In the genomic region with DNA sequence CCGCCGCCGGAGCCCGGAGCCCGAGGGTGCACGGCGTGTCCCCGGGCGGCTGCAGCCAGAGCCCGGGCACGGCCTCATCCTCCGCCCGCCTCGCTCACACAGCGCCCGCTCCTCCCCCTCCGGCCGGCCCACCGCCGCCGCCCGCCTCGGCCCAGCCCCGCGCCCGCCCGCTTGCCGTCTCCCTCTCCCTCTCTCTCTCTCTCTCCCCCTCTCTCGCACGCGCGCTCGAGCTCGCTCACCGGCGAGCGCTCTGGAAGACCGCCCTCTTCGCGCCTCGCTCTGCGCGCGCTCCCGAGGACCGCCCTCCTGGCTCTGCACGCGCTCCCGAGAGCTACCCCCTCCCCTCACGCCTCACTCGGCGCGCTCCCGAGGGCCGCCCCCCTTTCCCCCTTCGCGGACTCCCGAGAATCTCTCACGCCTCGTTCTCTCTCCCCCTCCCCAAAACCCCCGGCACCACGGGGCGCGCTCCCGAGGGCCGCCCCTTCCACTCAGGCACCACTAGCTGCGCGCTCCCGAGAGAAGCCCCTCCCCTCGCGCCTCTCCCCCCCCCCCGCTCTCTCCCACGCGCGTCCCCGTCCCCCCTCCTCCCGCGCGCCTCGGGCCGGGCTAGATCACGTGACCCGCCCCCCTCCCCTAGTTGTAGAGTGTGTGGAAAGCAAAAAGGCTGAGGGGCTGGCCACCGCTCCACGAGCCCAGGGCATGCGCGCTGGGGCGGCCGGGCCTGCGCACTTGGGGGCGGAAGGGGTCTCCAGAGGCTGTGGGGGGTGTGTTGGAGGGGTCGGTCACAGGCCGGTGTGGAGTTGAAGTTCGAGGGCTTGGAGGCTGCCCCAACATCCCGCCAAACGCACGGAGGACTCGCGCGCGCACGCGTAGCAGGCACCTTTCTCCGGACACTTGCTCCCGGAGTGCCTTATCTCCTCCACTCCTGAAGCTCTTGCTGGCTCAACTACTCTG, we compare ENCODE assay signal across 9 mouse cellular contexts. TPM values are rescaled to one million over a fixed set of nuclear protein-coding genes. Genes with fewer than 3 reads are reported as not detected.
DNase-seq lines count a peak whose midpoint lies in the region; ATAC-seq lines count a peak whose summit lies in the region.
"Had no signal": no experiment of that assay in that cellular context is flagged by ENCODE, and none has a peak within 500 bp of the region (broad histone marks: within the 10 kb centered on the region; RNA-seq: fewer than 3 reads in every experiment).

A gene (minus strand): TSS at position 227 of the 954 bp plus-strand sequence.

- ATAC-seq in hematopoietic stem cell, adult 5-6 weeks (replicated peaks in 1 of 2; ENCODE audit: insufficient read depth in 1 of 2, low FRiP score in 2 of 2, low TSS enrichment in 1 of 2, low read depth in 1 of 2, poor library complexity in 2 of 2, severe bottlenecking in 2 of 2): peak; percentile 47 to 49
- ATAC-seq in lung, embryonic 15.5 days (ENCODE audit: borderline replicate concordance, extremely low read depth, low FRiP score, low TSS enrichment): peak; percentile 95
- ATAC-seq: Patski had no signal

- H3K36me3 ChIP-seq in lung, embryonic 15.5 days: no peaks in the 10 kb centered on the region

- peak; percentile 95 for DNase-seq in Muller cell, postnatal 12 days (ENCODE audit: inconsistent ontology term)
- DNase-seq in cerebellum, adult 8-10 months: peak; percentile 85
- DNase-seq in frontal cortex, adult 2 months (ENCODE audit: extremely low spot score in 1 of 2, low spot score in 1 of 2): peak; percentile 58 to 83
- DNase-seq in layer of hippocampus, postnatal 10 days (ENCODE audit: low spot score in 2 of 2): peak; percentile 87 to 93
- peak; percentile 94 for DNase-seq in ovary, postnatal 36 days (ENCODE audit: low spot score)
- peak; percentile 52 to 66 for DNase-seq in thymus, postnatal 36 days

- peak within 1 kb of the TSS; percentile 89 for H3K27ac ChIP-seq in lung, embryonic 15.5 days

- H3K4me2 ChIP-seq in lung, embryonic 15.5 days: peak within 1 kb of the TSS; percentile 93

- H3K9ac ChIP-seq in lung, embryonic 15.5 days: peak within 1 kb of the TSS; percentile 71

- H3K27me3 ChIP-seq in lung, embryonic 15.5 days: no peaks in the 10 kb centered on the region; the same call in 1 of the 2 replicates

- no peaks in the 10 kb centered on the region for H3K9me3 ChIP-seq in lung, embryonic 15.5 days

- peaks cover 19% of the 10 kb centered on the region for H3K4me1 ChIP-seq in lung, embryonic 15.5 days

- H3K4me3 ChIP-seq in lung, embryonic 15.5 days: peak within 1 kb of the TSS; percentile 82

- WGBS in lung, embryonic 15.5 days: under 1% methylated on average over 76 of the region's 105 CpGs

RNA-seq across cellular contexts. Expression of the gene that starts here (rescaled TPM):
- polyA plus RNA-seq in frontal cortex, adult 2 months (2012; rRNA removed): 45.1 and 50.3 TPM in 2 replicates
- 1.9 and 9.7 TPM in 2 replicates for total RNA-seq in hematopoietic stem cell, adult 5-6 weeks (2017)
- total RNA-seq in layer of hippocampus, postnatal 10 days (2021): 100 to 1,000 TPM; 137 to 150 TPM
- polyA plus RNA-seq in lung, embryonic 15.5 days (2015; fragmentation: Nextera tagmentation; extraction: Ambion mirVana): 16.2 and 17.0 TPM in 2 replicates

Comparison
In these comparisons a context has a peak if more than half of its experiments do, and no peak if none do; other contexts are left out.
1. Peak in every context shown above with its lines: DNase-seq, ATAC-seq, H3K4me3 ChIP-seq and H3K27ac ChIP-seq.
2. RNA of the gene that starts here (total RNA-seq): 137 to 150 TPM in layer of hippocampus, postnatal 10 days; 1.9 to 9.7 TPM in hematopoietic stem cell, adult 5-6 weeks; every median in the first group is over 10 times any median in the second.